Mouse (Mus musculus): Measurements from ENCODE around the gene Ntn1.

Ntn1 gene

GRCm38 (mm10) chr11:68270730-68271467 is 129.7 kb downstream of the Ntn1 start:
- in situ Hi-C loops (cut with MboI, MseI) = no loop called here

DNA sequence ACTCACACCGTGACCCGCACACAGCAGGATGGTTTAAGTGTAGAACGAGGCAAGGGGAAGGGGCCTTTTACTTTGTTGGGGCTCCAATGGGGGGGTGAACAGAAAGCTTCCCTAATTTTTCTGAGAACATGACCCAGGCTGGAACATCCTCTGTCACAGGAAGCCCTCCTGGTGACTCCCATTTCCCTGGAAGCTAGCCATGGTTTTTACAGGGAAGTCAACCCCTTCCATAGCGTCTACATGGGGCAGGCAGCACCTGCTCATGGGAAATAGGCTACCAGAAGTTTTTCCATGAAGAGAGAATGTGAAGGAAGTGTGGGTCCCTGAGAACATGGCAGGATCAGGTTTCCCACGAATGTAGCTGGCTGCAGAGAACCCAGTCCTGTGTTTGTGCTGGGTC is 136.3 kb downstream of the Ntn1 start:
- in situ Hi-C loops (cut with MboI, MseI) = no loop called here

GRCm38 (mm10) chr11:68263100-68263499 is 137.5 kb downstream of the Ntn1 start:
- in situ Hi-C loops (cut with MboI, MseI) = no loop called here

GRCm38 (mm10) chr11:68261162-68261892 is 139.3 kb downstream of the Ntn1 start:
- in situ Hi-C loops (cut with MboI, MseI) = no loop called here

DNA sequence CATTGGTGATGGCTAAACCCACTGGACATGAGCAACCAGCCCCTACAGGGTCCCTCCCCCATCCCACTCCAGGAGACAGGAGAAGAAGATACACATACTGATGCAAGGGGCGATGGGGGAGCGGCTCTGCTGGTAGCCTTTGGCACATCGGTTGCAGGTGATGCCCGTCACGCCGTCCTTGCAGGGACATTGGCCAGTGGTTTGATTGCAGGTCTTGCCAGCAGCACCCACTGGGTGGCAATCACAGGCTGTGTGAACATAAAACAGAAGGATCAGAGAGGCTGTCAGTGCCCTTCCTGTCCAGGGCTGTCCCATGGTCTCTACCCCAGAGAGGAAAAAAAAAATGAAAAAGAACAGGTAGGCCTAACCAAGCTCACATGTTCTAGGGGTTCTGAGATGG is 140.2 kb downstream of the Ntn1 start:
- in situ Hi-C loops (cut with MboI, MseI) = no loop called here

DNA sequence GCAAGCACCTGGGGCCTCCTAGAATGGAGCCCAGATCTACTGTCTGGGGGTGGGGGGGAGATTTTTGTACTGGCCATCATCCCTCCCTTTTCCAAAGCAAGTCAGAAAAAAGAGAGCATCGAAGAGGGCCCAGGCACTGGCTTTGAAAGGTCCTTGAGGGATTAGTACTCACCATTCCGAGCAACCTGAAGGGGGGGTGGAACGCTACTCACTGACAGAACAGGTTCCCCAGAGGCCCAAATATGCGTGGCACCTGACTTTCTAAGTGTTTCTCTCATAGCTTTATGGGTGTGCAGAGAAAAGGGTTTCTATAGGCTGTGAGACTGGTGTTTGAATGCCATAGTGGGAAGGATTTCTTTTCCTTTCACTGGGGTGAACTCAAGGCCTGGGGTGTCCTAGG is 142.1 kb downstream of the Ntn1 start:
- in situ Hi-C loops (cut with MboI, MseI) = no loop called here

DNA sequence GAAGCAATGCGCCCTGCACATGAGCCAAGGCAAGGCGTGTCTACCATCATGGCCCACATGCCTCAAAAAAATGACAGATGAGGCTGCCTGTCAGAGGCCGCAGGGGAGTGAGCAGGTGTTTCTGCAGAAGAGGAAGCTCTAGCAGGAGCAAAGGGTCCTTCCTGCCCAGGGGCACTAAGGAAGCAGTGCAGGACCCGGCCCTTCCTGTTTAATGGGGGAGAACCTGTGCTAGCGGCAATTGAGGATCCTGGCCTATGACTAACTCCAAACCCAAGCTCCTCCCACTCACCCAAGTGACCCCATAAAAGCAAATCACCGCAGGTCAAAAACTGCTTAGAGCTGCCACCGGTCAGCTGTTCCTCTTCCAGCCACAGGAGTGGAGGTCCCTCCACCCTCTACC is 147.1 kb downstream of the Ntn1 start:
- in situ Hi-C loops (cut with MboI, MseI) = no loop called here

GRCm38 (mm10) chr11:68250106-68250505 is 150.5 kb downstream of the Ntn1 start:
- in situ Hi-C loops (cut with MboI, MseI) = no loop called here

DNA sequence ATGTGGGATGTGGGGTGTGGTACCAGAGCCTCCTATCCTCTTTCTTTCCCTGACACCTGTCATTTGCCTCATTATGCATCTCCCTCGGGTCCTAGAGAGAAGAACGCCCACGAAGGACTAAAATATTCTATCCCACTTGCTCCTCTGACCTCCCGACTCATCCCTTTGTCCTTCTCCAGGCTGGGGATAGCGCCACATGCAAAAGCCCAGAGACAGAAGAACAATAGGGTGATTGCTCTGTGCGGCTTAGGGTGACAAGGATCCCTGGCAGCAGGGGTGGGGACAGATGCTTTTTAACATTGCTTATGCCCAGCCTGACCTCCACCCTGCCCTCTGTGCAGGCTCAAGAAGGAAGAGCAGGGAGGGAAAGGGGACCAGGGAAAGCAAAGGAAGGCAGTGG is 152.7 kb downstream of the Ntn1 start:
- in situ Hi-C loops (cut with MboI, MseI) = no loop called here

DNA sequence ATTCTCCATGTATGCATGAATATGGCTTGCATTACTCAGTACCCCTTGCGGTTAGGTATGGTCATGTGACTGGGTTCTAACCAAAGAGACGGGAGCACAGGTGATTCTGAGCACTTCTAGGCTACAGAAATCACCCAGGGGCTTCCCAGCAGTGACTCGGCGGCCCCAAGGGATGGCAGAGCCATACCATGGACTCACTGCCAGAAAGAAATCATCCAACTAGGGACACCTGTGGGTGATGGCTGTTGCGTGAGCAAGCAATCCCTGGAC is 155.7 kb downstream of the Ntn1 start:
- in situ Hi-C loops (cut with MboI, MseI) = no loop called here

DNA sequence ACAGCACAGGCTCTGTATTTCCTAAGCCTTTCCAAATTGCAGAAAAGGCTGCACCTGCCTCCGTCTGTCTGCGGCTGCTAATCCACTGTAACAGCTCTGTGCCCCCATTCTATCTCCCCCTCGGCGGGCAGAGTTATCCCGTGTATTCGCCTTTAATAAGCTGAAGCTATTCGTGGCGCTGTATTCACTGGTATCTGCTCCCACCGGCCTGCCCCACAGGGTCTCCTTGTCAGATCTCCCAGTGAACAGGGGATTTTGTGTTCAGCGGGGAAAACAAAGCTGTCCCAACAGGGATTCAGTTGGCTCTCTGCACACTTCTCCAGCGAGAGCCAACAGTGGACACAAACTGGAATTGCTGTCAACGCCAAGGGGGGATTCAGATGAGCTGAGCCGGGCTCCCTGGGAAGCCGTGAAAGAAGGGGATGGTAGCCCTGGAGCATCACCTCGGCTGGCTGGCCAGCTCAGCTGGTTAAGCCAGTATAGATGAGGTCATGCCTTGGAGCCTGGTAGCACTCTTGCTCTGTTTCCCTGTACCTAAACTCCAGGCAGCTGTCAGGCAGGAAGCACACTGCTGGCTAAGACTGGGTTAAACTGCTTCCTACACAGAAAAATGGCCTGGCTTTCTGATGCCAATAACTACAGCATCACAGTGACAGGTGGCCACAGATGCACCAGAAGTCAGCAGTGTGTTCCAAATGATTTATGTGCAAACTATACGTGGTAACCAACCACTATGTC is 156.2 kb downstream of the Ntn1 start:
- in situ Hi-C loops (cut with MboI, MseI) = no loop called here

DNA sequence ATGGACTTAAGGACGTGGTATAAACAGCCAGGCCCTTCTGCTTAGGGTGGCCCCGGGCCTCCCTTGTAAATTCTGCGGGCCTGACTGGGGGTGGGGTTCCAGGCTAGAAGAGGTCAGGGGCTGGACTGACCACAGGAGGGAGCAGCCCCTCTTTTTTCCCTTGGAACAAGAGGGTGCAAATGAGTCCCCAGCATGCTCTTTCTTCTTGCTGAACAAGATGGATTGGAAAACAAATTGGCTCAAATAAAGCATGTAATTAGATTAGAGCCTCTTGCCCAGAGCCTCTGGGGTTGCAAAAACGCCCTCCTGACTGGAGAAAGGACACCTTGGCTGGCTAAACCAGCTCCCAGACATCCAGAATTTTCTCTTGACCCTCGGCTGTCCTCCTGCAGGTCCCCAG is 160.9 kb downstream of the Ntn1 start:
- in situ Hi-C loops (cut with MboI, MseI) = no loop called here

DNA sequence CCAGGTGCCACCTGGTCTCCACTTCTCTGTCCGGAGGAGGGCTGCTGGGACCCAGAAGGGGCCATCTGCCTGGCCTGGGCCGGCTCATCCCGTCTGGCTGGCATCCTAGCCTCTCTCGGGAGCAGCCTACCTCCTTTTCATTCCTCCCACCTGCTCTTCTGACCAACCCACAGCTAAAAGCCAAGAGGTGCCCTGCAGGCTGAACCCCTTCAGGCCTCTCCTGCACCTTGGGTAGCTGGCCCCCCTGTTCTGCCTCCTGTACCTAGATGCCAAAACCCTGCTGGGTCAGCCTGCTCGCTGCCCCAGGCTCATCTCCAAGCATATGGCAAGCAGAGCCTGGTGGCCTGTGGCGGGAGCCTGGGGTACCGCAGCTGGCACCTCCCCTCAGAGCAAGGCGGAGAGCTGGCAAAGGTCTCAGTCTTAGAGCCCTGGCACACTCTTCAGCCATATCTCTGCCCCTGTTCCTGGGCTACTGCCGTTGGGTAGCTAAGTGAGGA is 167.1 kb downstream of the Ntn1 start:
- in situ Hi-C loops (cut with MboI, MseI) = no loop called here

DNA sequence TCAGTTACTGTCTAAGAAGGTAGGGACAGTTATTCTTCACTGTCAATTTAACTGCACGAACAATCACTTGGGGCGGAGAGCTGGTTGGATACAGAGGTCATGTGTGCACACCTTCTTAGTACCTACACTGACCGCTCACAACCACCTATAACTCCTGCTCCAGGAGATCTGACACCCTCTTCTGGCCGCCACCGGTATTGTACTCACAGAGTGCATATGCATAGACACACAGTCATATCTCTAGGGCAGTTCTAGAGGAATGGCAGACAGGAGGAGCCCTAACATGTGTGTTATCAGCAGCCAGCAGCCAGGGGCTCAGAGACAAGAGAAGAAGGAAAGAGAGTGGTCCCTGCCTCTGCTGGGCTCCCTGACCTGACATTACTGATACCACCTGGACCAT is 169.1 kb downstream of the Ntn1 start:
- in situ Hi-C loops (cut with MboI, MseI) = no loop called here

- in situ Hi-C loops (cut with MboI, MseI) = no loop called here
Measured at GRCm38 (mm10) chr11:68228941-68229665, 171.5 kb downstream of the Ntn1 start.

GRCm38 (mm10) chr11:68227837-68228236 is 172.8 kb downstream of the Ntn1 start:
- in situ Hi-C loops (cut with MboI, MseI) = no loop called here

- in situ Hi-C loops (cut with MboI, MseI) = no loop called here
Measured at GRCm38 (mm10) chr11:68226654-68227057, 174.0 kb downstream of the Ntn1 start.

DNA sequence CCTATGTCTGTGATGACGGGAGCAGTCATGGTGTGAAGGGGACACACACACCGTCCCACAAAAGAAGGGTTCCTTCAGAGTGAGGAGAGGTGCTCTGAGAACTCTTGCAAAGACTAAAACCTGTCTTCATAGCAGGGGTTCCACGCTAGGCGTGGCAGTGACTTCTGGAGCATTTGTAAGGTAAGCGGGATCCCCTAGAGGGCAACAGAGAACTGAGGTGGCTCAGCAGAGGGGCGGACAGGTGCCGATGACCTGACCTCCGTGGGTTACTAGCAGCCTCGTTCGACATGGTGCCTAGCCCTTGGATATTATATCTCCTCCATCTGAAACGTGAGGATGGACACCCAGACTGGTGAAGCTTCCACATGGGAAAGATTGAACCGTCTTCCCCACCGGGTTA is 177.5 kb downstream of the Ntn1 start:
- in situ Hi-C loops (cut with MboI, MseI) = no loop called here

DNA sequence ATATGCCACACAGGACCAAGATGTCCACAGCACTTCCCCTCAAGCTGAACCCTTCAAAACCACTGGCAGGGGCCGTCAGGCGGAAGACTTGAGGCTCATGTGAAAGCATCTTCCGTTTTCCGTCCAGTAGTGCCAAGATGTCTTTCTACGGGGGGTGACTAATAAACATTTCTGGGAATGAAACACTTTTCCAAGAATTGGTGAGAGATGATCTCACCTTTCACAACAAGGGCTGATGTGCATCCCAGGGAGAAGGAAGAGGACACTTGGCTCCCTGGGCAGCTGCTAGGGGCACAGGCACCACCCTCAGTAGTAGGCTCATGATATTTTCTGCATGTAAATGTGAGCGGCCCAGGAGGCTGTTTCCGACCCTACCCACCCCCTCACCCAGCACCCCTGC is 178.4 kb downstream of the Ntn1 start:
- in situ Hi-C loops (cut with MboI, MseI) = no loop called here

- in situ Hi-C loops (cut with MboI, MseI) = no loop called here
Measured at GRCm38 (mm10) chr11:68220733-68221132, 179.9 kb downstream of the Ntn1 start.

- in situ Hi-C loops (cut with MboI, MseI) = no loop called here
Measured at GRCm38 (mm10) chr11:68216041-68216440, 184.6 kb downstream of the Ntn1 start.
